Mouse (Mus musculus) spleen, postnatal 4 days (tissue): ENCODE data around the gene Snx29.

ENCODE experiments used
- DNase-seq, 2 experiments: peaks; one replicate each; pipeline ENCODE4 v3.0.0; 2022; ENCODE audit warnings: low spot score in 2 of 2

The Snx29 gene

DNA sequence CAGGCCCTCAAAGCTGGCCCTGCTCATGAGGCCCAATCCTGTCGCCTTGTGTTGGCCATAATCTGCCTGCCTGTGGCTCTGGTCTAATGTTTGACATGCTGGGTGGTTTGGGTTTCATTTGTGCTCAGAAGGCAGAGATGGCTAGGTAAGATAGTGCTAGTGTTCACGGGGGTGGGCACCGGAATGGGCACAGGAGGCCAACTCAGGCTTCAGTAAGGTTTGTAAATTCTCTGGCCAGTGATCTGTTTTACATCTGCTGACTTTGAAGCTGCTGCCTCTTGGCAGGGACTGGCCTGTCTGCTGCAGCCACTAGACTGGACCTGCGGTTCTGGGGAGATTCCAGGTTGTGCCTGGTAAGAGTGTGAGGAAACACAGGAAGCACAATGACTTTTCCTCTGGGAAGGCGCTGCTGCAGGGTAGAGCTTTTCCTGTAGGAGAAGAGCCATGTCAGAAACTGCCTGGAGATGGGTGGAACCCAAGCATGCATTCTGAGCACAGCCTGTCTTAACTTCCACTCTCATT is 408.4 kb downstream of the Snx29 start:
- DNase-seq, result no peak

DNA sequence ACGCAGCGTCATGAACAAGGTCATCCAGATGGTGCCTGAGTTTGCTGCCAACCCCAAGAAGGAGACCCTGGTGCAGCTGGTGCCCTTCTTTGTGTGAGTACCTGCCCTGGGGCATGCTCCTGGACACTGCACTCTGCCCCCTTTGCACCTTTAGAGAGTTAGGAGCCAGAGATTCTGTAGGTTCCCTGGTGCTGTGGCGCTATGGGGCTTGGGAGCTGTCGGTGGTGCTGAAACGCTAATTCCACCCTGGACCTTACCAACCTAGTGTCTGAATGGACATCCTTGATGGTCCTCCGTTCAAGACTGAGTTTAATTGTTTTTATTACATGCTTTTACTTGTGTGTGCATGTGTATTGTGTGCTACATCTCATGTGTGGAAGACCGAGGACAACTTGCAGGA is 415.6 kb downstream of the Snx29 start:
- no peak for DNase-seq

DNA sequence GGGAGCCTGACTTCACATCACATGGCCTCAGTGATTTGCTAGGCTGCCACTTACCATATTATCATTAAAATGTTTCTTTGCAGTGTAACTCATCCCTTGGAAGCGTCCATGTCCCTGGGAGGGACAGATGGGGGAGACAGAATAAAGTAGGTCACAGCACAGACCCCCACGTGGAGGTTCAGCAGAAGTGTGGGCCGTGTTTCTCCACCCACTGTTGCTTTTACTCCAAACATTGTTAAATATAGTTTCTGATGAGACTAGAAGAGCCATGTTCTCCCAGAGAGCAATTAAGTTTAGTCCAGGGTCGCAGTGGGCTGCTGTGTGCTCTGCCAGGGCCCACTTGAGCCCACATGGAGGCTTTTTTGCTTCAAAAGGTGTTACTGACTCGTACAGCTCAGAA is 419.2 kb downstream of the Snx29 start:
- no peak for DNase-seq

DNA sequence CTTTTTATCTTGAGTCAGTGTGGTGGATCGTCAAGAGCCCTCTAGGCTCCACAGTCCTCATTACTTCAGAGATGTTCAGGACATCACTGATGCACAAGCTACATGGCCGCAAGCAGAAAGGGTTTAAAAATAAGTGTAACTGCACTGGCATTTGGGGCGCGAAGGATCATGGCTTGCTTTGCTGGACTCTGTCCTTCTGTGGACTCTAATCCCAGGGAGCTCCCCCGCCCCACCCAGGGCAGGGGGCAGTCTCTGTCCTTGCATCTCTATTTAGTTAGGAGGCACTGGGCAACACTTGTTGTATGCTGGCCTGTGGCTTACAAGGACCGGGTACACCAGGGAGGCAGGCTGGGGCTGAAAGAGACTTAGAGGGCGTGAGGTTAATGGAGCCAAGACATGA is 419.6 kb downstream of the Snx29 start:
- DNase-seq, result no peak

DNA sequence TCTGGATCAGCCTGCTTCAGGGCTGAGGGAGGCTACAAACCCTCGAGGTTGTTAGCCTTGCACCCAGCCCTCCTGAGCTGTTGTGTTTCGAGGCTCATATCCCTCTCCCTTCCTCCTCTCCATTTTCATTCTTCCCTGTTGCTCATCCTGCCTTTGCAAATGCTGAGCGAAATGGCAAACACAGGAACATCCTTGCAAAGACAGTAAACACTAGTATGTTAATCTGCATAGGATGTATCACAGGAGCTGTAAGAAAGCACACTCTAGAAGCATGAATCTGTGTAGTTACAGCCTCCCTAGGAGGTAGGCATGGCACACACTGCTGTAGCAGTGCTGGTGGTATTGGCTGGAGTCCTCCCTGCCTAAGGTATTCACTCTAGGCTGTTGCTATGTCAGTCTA is 420.3 kb downstream of the Snx29 start:
- DNase-seq, result no peak

DNA sequence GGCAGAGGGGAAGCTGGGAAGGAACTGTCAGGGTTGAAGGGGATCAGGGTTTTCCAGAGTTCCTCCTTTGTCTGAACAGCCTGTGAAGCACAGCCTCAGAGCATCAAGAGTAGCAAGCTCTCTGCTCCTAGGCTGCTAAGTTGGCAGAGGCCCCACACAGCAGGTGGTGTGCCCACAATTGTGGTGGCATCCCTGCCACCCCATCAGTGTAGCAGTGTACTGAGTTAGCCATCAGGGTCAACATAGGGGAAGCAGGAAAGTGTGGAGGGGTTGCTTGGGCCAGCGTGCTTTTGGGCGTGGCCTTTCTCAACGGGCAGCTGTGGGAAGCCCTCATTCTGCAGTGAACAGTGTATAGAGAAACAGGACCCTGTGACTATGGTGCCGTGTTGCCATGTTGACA is 421.0 kb downstream of the Snx29 start:
- no peak for DNase-seq

DNA sequence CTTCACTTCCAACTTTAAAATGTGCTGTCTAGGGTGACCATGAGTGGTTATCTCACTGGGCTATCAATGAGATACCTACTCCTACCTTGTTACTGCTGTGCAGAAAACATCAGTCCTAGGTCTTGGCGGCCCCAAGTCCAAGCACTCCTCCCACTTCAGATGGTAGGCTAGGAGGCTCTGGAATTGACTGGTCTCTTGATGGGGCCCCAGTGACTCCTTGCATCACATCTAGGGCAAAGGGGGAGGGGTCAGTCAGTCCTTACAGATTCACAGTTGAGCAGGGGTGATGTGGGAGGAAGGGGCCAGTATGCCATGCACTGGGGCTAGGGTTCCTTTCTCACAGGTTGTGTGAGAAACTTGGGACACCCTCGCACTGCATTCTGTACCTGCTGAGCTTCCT is 423.3 kb downstream of the Snx29 start:
- DNase-seq, result no peak

DNA sequence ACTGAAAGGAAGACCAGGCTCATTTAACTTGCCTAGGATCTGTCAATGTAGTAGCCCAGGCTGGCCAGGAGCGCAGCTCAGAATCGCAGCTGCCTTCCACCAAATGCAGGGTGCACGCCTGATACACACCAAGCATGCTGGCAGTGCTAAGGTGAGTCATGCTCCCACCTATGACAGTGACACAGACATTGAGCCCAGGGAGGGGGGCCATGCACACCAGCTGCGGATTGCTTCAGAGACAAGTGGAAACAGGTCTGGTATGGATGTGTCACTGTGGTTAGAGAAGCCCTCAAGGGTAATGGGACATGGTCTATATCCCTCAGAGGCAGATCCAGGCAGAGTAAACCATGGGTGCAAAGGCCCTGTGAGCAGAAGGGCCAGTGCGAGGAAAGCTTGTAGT is 425.2 kb downstream of the Snx29 start:
- no peak for DNase-seq

DNA sequence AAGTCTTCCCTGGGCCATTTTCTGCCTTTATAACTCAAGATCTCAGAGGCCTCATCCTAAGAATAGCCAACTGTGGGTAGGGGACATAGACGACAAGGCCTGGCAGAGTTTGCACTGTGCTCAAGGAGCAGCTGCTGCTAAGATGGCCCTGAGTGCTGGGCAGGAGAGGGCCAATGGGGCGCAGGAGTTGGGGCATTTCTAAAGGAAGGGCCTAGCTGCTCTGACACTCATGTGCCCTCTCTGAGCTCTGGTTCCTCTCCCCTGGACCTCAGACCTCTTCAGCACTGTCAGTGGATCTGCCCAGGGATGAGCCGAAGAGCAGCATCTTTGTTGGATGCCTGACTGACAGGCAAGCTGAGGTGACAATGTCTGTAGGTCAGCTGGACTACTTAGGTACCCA is 426.4 kb downstream of the Snx29 start:
- DNase-seq, result no peak

DNA sequence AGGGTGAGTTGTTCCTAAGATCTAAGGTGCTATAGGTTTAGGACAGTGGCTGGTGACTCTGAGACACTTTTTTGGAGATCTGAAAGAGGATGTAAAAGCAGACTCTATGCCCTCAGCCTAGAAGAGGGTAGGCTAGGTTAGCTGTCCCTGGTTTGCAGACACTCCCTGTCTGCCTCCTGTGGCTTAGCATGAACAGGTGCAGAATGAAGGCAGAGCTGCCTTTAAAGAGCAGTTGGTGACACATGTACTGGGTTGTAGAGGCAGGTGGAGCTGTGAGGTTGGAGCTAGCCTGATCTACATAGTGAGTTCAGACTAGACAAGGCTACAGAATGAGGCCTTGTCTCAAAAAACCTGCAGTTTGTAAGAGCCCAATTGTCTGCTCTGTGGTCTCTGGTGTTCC is 427.9 kb downstream of the Snx29 start:
- no peak for DNase-seq

DNA sequence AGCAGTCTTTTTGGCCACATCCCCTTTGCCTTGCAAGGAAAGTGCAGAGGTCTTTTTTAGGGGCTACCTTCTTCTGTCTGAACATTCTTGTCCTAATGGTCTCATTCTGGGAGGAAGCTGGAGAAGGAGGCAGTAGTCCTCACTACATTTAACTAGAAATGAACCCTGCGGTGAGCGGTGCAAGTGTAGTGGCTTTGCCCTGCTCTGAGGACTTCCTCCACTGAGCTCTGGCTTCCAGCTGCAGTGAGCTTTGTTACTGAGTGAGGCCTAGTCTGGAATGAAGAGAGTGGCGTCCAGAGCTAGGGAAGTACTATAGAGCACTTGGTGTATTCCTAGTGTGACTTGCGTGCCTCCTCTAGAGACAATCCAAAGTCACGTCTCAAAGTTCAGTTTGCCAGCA is 429.8 kb downstream of the Snx29 start:
- DNase-seq, result no peak

DNA sequence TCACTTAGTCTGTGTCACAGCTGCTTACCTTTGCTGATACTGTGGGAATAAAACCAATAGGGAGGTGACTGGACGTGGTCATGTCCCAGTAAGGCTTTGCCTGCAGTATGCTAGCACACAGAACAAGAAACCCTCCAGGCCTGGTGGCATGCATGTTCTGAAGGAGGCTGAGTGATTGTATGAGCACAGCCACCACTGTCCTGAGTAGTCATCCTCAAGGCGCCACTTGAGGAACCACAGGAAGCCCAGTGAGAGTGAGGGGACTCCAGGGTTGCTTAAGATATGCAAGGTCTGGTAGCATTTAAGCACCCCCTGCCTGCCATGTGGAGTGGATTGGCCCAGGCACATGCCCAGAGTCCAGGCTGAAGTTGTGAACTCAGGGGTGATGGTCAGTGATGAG is 430.8 kb downstream of the Snx29 start:
- DNase-seq, result no peak

DNA sequence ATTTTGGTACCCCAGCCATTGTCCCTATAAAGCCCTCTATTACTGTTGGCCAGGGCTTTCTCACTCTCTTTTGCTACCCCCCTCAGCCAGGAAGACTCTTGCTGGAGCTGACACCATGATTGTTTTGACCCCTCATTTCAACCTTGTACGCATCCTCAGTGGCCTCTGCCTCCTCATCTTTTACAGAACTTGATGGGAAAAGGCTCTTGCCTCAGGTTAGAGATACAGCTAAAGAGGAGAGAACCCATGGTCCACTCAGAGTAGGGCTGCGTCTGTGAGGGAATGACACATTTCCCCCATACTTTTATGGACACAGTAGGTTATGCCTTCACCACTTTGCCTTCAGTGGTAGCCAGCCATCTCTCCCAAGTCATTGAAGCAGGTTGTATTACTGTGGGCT is 431.4 kb downstream of the Snx29 start:
- no peak for DNase-seq

DNA sequence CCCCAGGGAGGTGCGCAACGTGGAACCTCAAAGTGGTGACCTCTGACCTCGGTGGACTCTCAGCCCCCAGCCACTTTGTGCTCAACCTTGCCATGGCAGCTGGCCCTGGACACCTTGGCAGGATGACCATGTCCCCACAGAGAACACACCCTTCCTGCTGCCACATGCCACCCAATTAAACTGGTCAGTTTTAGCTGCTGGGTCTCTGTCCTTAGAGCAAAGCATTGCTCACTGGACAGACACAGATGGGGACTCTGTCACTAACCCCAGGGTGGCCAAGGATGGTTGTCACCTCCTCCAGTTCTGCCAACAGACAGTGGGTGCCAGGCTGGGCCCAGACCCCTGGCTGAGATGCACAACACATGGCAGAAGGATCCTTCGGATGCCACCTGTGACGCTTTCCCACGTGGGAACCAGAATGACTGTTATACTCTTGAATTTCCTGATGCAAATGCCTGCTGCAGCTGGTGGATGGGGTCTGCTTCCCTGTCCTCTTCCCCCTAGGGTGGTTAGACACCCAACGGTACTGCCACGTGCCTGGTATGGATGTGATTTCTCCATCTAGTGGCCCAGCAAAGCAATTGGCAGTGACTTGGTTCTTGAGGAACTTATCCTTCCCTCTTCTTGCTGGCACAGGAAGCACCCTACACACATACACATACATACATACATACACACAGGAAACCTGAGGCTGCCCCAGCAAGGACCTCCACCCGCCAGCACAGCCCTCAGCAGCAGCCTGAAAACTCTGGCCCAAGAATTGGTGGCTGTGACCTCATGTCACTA is 432.8 kb downstream of the Snx29 start:
- DNase-seq, result no peak

DNA sequence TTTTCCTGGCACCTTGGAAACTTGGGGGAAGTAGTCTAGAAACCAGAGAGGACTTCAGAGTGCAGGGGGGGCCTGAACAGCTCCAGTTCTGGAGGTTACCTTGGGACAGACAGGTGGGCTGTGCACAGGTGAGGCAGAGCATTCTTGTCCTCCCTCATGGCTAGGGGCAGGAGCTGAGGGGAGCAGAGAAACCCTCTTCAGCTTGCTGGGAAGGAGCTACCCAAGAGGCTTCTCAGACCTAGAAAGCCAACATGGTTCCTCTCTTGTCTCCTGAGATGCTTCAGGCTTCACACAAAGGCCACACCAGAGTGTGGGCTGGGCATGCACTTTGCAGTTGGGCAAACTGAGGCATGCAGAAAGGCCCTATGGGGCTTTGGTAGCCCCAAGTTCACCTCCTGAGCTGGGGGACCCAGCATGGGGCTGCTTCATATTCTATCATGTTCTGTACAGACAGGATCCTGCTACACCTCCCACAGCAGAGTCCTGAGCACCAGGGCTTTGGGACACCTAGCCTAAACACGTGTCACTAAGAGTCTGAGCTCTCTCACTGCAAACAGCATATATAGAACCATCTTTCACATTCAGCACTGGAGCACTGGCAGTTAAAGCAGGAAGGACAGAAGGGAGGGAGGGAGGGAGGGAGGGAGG is 434.0 kb downstream of the Snx29 start:
- DNase-seq, result no peak

DNA sequence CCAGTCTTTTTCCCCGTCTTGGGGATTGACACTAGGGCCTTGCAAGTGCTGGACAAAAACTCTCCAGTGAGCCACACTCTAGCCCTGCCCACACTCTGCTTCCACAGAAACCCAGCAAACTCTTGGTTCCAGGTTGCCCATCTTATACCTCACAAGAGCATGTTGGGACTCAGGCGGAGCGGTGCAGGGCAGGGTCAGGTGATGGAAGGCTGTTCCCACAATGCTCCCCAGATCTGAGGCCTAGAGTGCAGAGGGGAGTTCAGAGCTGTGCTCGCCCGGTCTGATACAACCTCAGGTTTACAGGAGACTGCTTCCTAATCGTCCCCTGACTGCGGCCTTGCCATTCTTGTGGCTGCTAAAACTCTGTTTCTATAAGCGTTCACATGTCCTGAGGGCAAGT is 434.8 kb downstream of the Snx29 start:
- no peak for DNase-seq

DNA sequence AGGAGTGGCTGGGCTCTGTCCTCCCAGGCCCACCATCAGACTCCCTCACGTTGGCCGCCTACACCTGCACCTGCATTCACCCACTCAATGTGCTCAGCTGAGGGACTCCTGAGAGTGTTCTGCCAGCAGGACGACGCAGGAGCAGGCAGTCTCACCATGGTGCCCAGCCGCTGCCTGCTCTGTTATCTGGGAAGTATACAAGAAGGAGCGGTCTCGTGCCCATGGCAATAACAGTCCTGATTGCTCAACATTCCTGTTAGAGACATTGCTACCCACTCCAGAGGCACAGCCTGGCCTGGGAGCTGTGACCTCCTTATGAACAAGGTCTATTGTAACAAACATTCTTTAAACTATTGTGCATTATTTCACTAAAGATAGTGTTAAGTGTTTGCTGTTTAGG is 435.2 kb downstream of the Snx29 start:
- DNase-seq, result no peak

DNA sequence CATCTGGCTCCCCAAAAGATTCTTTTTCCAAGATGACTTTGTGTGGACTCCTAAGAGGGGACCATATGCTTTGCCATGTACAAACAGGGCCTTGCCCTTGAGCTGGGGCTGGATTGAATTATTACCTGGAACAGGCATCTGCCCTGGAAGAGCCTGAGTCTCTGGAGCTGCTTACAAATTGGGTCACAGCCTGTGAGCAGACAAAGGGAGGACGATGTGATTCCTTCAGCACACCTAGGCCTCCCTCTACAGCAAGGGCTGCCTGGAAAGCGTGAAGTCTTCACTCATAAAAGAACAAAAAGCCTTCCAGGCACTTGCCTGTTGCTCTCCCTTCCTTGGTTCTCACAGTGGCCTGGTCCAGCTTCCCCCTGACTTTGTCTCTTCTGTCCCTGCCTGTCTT is 449.6 kb downstream of the Snx29 start:
- DNase-seq, result no peak

DNA sequence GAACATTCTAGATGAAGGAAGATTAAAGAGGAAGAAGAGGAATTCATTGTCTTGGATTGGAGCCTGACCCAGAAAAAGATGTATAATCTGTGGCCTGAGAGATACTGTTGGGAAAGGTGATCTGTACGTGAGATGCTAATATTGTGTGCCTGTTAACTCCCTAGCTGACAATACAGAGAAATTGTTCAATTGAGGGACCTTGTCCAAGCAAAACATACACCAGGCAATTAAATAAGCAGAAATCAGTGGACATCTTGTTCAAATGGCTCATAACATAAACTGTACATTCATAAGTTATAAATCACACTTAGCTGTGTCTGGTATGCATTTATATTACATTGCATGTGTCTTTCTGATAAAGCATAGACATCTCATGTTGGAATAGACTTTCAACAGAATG is 451.6 kb downstream of the Snx29 start:
- no peak for DNase-seq

DNA sequence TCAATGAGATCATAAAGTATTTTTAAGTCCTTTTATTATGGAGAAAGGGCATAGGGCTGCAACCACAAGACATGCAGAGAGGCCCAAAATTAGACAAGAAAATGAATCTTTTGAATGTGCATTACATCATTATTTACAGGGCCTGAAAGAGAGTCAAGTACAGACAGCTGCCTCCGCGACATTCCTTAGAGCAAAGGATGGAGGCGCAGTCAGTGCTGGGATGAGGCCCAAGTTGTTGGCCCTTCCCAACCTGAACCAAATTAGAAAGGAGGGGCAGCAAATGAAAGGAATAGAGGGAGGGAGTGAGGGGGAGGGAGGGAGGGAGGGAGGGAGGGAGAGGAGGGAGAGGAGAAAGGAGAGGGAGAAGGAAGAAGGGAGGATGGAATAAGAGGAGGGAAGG is 453.8 kb downstream of the Snx29 start:
- no peak for DNase-seq

DNA sequence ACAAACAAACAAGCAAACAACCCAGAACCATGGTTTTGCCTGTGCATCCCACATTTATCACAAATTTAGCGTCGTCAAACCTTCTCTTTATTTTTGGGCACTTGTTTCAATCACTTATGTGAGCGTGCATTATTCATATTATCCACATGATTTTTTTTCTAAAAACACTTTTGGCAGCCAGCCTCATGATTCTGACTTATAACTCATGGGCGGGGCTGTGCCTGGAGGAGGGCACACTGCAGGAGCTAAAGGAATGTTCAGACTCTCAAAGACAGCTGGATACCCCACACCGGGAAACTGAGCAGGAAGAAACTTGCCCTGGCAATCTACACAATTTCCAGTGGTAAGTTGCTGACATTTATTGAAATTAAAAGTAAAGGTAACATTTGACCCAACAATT is 455.5 kb downstream of the Snx29 start:
- no peak for DNase-seq

DNA sequence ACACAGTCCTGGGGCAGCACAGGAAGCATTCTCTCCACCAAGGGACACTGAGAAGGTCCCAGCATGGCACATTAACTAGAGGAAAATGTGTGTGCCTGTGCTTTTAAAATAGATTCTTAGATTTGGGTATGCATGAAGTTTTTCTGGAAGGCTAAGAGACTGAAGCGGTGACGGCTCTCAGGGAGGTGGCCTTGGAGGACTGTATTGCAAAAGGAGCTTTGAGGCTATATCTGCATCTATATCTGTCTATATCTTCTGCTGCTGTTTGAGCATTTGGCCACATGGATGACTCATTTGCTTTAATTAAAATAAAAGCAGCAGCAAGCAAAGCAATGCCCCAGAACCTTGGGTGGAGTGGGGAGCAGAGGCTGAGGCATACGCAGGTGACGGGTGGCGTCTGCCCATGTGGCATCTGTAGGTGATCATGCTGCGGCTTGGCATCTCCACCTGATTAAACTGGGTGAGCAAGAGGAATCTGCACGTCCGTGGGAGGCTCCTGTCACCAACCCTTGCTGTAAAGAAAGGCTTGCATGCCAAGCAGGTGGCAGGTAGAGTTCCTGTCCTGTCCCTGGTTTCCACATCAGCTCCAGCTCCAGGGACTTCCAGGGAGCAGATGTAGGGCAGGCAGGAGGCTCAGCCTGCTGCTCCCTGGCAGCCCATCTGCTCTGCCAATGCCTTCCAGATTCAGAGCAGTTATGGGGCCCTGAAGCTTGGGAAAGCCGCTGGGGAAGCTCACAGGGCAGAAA is 456.2 kb downstream of the Snx29 start:
- DNase-seq, result no peak

DNA sequence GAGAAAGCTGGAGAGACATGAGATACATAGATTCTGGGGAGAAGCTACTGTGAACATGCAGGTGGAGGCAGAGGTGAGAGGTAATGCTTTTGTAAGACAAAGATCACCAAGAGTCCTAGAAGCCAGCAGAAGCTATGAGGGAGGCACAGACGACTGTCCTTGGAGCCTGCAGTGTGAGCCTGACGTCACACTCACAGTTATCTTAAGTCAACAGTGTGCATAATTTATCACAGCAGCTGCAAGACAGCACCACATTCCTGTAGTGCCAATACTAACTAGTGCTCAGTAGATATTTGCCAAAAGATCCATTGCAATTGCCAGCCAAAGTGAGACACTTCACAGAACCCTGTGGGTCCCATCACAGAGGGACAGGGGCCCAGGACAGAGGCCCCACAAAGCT is 459.4 kb downstream of the Snx29 start:
- no peak for DNase-seq
